Mouse (Mus musculus) liver, embryonic 13.5 days (tissue): Measurements from ENCODE around the gene Medag. TPM values are rescaled to one million over a fixed set of nuclear protein-coding genes. Genes with fewer than 3 reads are reported as not detected.
A peak's percentile ranks its signal among the peaks of the same experiment; 100 is the strongest.

Experiments used
- ATAC-seq: fragments of 200-750 bp; cut with Nextera tagmentation; 2 replicates; pipeline ENCODE4 v1.8.0; 2017; ENCODE audit warnings: low read depth, mild to moderate bottlenecking, moderate number of reproducible peaks, moderate library complexity
- DNase-seq: peaks from one replicate; pipeline ENCODE4 v3.0.0; 2022
- H3K27ac ChIP-seq: fragments of 300-500 bp; sonication (generic); 2 replicates; pipeline ENCODE4 v1.5.1; 2015; ENCODE audit warnings: moderate library complexity, mild to moderate bottlenecking, inconsistent platforms
- H3K27me3 ChIP-seq: fragments of 300-500 bp; sonication (generic); 2 replicates; pipeline ENCODE4 v1.6.1; 2015; ENCODE audit warnings: mild to moderate bottlenecking, inconsistent platforms
- H3K36me3 ChIP-seq: fragments of 300-500 bp; sonication (generic); 2 replicates; pipeline ENCODE4 v1.6.1; 2015; ENCODE audit warnings: mild to moderate bottlenecking, inconsistent platforms
- H3K4me1 ChIP-seq: fragments of 300-500 bp; sonication (generic); replicated peaks from 2 replicates; pipeline ENCODE4 v1.6.1; 2015; ENCODE audit warnings: inconsistent platforms
- H3K4me2 ChIP-seq: fragments of 300-500 bp; sonication (generic); 2 replicates; pipeline ENCODE4 v1.6.1; 2015; ENCODE audit warnings: inconsistent platforms, mild to moderate bottlenecking, moderate library complexity
- H3K4me3 ChIP-seq: fragments of 300-500 bp; sonication (generic); replicated peaks from 2 replicates; pipeline ENCODE4 v1.5.1; 2015; ENCODE audit warnings: mild to moderate bottlenecking, inconsistent platforms
- H3K9ac ChIP-seq: fragments of 300-500 bp; sonication (generic); 2 replicates; pipeline ENCODE4 v1.6.1; 2015; ENCODE audit warnings: mild to moderate bottlenecking, inconsistent platforms
- H3K9me3 ChIP-seq: fragments of 300-500 bp; sonication (generic); replicated peaks from 2 replicates; pipeline ENCODE4 v1.6.1; 2016; ENCODE audit warnings: inconsistent platforms
- WGBS: fragments of 180-500 bp; shearing (Covaris S2); methylation state at CpG from one replicate; pipeline ENCODE4 v1.1.7; 2015; ENCODE audit not compliant: insufficient replicate concordance; 5-methylcytosine and 5-hydroxymethylcytosine counted together
- polyA plus RNA-seq: library from polyadenylated mRNA; unstranded; fragments of >200 nt; fragmentation: Nextera tagmentation; extraction: Ambion mirVana; gene quantifications from 2 replicates; pipeline ENCODE4 v1.2.1, GENCODE M21; 2015

The Medag gene
- polyA plus RNA-seq, 1 experiment from 2014 or later = 0.36 TPM

- Histone ChIP-seq H3K36me3 (no peaks in the 10 kb centered on the region), H3K4me2 (no peak overlapping the region), H3K27me3 (peaks cover 22% of the 10 kb centered on the region), H3K4me3 (no peak overlapping the region), H3K4me1 (peaks cover 4% of the 10 kb centered on the region; the same call in 1 of the 2 replicates), H3K9ac (no peak overlapping the region), H3K9me3 (0 out of 2 replicates have a peak, but pooled peaks cover 3% of the 10 kb centered on the region), H3K27ac (no peak overlapping the region)
- no peak for DNase-seq
- no peak for ATAC-seq
- WGBS = 60% methylated on average over 3 of the region's 3 CpGs
Measured at GRCm38 (mm10) chr5:149409502-149409901, 2.0 kb upstream of the Medag start.

GRCm38 (mm10) chr5:149412194-149412575 lies 636 bp downstream of the Medag start:
- H3K27me3 ChIP-seq = peaks cover 22% of the 10 kb centered on the region
- no peak overlapping the region for H3K9ac ChIP-seq
- H3K4me1 ChIP-seq = peaks cover 4% of the 10 kb centered on the region
- peak overlapping the region; percentile 48 for H3K4me2 ChIP-seq
- peak overlapping the region; percentile 33 for H3K4me3 ChIP-seq
- 32% methylated on average over 11 of the region's 11 CpGs for WGBS
- DNase-seq = no peak
- no peaks in the 10 kb centered on the region for H3K36me3 ChIP-seq
- no peak for ATAC-seq
- H3K27ac ChIP-seq = no peak overlapping the region
- no peaks in the 10 kb centered on the region for H3K9me3 ChIP-seq

GRCm38 (mm10) chr5:149412671-149413070 lies 1.1 kb downstream of the Medag start:
- Histone ChIP-seq H3K9ac (no peak overlapping the region), H3K36me3 (no peaks in the 10 kb centered on the region), H3K4me2 (no peak overlapping the region)

GRCm38 (mm10) chr5:149414369-149415167 lies 3.0 kb downstream of the Medag start:
- Histone ChIP-seq H3K4me3 (no peak overlapping the region), H3K36me3 (no peaks in the 10 kb centered on the region), H3K4me1 (peaks cover 4% of the 10 kb centered on the region), H3K9ac (no peak overlapping the region), H3K9me3 (no peaks in the 10 kb centered on the region), H3K27ac (no peak overlapping the region), H3K27me3 (peaks cover 22% of the 10 kb centered on the region), H3K4me2 (no peak overlapping the region)
- no peak for DNase-seq
- WGBS = 52% methylated on average over 9 of the region's 9 CpGs
- ATAC-seq = no peak

More at GRCm38 (mm10) chr5:149412671-149413070, 1.1 kb downstream of the Medag start:
- Histone ChIP-seq H3K27ac (no peak overlapping the region), H3K4me1 (peaks cover 4% of the 10 kb centered on the region), H3K4me3 (no peak overlapping the region), H3K9me3 (no peaks in the 10 kb centered on the region), H3K27me3 (peaks cover 22% of the 10 kb centered on the region)
- DNase-seq (no peak), ATAC-seq (no peak)
- WGBS = 64% methylated on average over 10 of the region's 10 CpGs

GRCm38 (mm10) chr5:149417381-149417780 lies 5.8 kb downstream of the Medag start:
- no peaks in the 10 kb centered on the region for H3K36me3 ChIP-seq
- no peak for ATAC-seq
- no peaks in the 10 kb centered on the region for H3K9me3 ChIP-seq
- no peaks in the 10 kb centered on the region; the same call in 1 of the 2 replicates for H3K4me1 ChIP-seq
- 72% methylated on average over 4 of the region's 4 CpGs for WGBS
- H3K9ac ChIP-seq = no peak overlapping the region
- no peak overlapping the region for H3K27ac ChIP-seq
- DNase-seq = no peak
- no peak overlapping the region for H3K4me2 ChIP-seq
- peaks cover 7% of the 10 kb centered on the region for H3K27me3 ChIP-seq
- no peak overlapping the region for H3K4me3 ChIP-seq

- no peaks in the 10 kb centered on the region for H3K36me3 ChIP-seq
- WGBS = 39% methylated on average over 3 of the region's 3 CpGs
- DNase-seq (no peak), ATAC-seq (peak; percentile 58)
- no peak overlapping the region for H3K4me3 ChIP-seq
- no peak overlapping the region for H3K27ac ChIP-seq
- no peaks in the 10 kb centered on the region for H3K27me3 ChIP-seq
- 0 out of 2 replicates have a peak overlapping the region, but pooled peaks have one; percentile 17 for H3K4me2 ChIP-seq
- H3K4me1 ChIP-seq = peaks cover 42% of the 10 kb centered on the region
- no peak overlapping the region for H3K9ac ChIP-seq
- H3K9me3 ChIP-seq = no peaks in the 10 kb centered on the region
Measured at GRCm38 (mm10) chr5:149426525-149426924, 15.0 kb downstream of the Medag start.

GRCm38 (mm10) chr5:149427277-149428060 lies 15.9 kb downstream of the Medag start:
- Histone ChIP-seq H3K9me3 (no peaks in the 10 kb centered on the region), H3K4me2 (peak overlapping the region; percentile 19; the same call in 1 of the 2 replicates), H3K36me3 (no peaks in the 10 kb centered on the region), H3K9ac (peak overlapping the region; percentile 26; the same call in 1 of the 2 replicates), H3K27ac (0 out of 2 replicates have a peak overlapping the region, but pooled peaks have one; percentile 34), H3K4me3 (no peak overlapping the region), H3K27me3 (no peaks in the 10 kb centered on the region), H3K4me1 (peaks cover 42% of the 10 kb centered on the region)
- DNase-seq (no peak), ATAC-seq (no peak)
- WGBS = 75% methylated on average over 8 of the region's 8 CpGs

- Histone ChIP-seq H3K27ac (peak overlapping the region; percentile 73), H3K27me3 (no peaks in the 10 kb centered on the region), H3K4me1 (peaks cover 42% of the 10 kb centered on the region), H3K4me3 (no peak overlapping the region), H3K4me2 (peak overlapping the region; percentile 19; the same call in 1 of the 2 replicates), H3K36me3 (no peaks in the 10 kb centered on the region), H3K9me3 (no peaks in the 10 kb centered on the region), H3K9ac (peak overlapping the region; percentile 26)
- DNase-seq (peak; percentile 24), ATAC-seq (peak; percentile 83)
- WGBS = 6% methylated on average over 6 of the region's 6 CpGs
Measured at GRCm38 (mm10) chr5:149428347-149428746, 16.8 kb downstream of the Medag start.

- no peak overlapping the region for H3K4me3 ChIP-seq
- ATAC-seq (peak; percentile 30; the same call in 1 of the 2 replicates), DNase-seq (no peak)
- H3K27me3 ChIP-seq = no peaks in the 10 kb centered on the region
- no peaks in the 10 kb centered on the region for H3K36me3 ChIP-seq
- H3K4me1 ChIP-seq = peaks cover 45% of the 10 kb centered on the region
- H3K4me2 ChIP-seq = no peak overlapping the region
- H3K9ac ChIP-seq = no peak overlapping the region; the same call in 1 of the 2 replicates
- H3K9me3 ChIP-seq = no peaks in the 10 kb centered on the region
- peak overlapping the region; percentile 73 for H3K27ac ChIP-seq
- 31% methylated on average over 2 of the region's 2 CpGs for WGBS
Measured at GRCm38 (mm10) chr5:149428810-149429255, 17.3 kb downstream of the Medag start.

GRCm38 (mm10) chr5:149429541-149429940 lies 18.0 kb downstream of the Medag start:
- Histone ChIP-seq H3K9ac (no peak overlapping the region), H3K36me3 (no peaks in the 10 kb centered on the region), H3K4me3 (no peak overlapping the region), H3K4me1 (peaks cover 51% of the 10 kb centered on the region), H3K4me2 (no peak overlapping the region), H3K9me3 (no peaks in the 10 kb centered on the region), H3K27ac (no peak overlapping the region), H3K27me3 (no peaks in the 10 kb centered on the region)
- ATAC-seq = no peak
- WGBS = 51% methylated on average over 4 of the region's 4 CpGs
- DNase-seq = no peak

- 51% methylated on average over 3 of the region's 3 CpGs for WGBS
- no peaks in the 10 kb centered on the region for H3K9me3 ChIP-seq
- ATAC-seq = no peak
- no peak for DNase-seq
- H3K27ac ChIP-seq = no peak overlapping the region
- H3K4me2 ChIP-seq = no peak overlapping the region
- peaks cover 56% of the 10 kb centered on the region for H3K4me1 ChIP-seq
- no peak overlapping the region for H3K4me3 ChIP-seq
- H3K9ac ChIP-seq = no peak overlapping the region
- no peaks in the 10 kb centered on the region for H3K27me3 ChIP-seq
- H3K36me3 ChIP-seq = no peaks in the 10 kb centered on the region
Measured at GRCm38 (mm10) chr5:149430943-149431342, 19.4 kb downstream of the Medag start.
